Mouse (Mus musculus) heart, adult 8-10 months (tissue): ENCODE data around the gene Proser2. TPM values are rescaled to one million over a fixed set of nuclear protein-coding genes. Genes with fewer than 3 reads are reported as not detected.

ENCODE experiments used
- DNase-seq: peaks from one replicate; pipeline ENCODE4 v3.0.0; 2022; ENCODE audit warnings: low spot score
- total RNA-seq, 4 experiments: library from RNA; stranded (reverse); gene quantifications; 2 replicates each; pipeline ENCODE4 v1.2.4; 2022

The Proser2 gene
- total RNA-seq, 4 experiments from 2014 or later, result 8.5 to 15.9 (median 14.0) TPM

DNA sequence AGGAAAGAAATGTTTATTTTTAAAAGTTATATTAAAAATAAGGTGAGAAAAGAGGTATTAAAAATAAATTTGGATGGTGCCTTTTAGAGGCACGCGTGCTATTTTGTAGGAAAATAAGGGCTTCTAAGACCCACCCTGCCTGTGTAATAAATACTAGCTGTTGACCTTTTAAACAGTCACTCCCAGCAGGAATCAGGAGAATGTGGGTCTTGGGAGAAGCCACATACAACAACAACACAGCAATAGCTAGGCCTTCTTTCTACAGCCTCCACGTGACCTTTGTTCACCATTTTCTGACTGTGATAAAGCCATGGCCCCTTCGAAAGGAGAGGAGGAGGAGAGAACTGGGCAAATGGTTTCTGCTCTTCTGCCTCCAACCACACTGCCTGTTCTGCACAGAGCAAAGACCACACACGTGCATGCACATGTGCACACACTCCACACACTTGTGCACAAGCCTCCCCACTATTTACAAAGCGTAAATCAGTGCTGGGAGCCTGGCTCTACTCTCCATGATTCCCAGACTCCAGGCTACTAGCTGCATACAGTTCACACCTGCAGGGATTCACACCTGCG lies 57.2 kb downstream of the Proser2 start:
- DNase-seq, result no peak

DNA sequence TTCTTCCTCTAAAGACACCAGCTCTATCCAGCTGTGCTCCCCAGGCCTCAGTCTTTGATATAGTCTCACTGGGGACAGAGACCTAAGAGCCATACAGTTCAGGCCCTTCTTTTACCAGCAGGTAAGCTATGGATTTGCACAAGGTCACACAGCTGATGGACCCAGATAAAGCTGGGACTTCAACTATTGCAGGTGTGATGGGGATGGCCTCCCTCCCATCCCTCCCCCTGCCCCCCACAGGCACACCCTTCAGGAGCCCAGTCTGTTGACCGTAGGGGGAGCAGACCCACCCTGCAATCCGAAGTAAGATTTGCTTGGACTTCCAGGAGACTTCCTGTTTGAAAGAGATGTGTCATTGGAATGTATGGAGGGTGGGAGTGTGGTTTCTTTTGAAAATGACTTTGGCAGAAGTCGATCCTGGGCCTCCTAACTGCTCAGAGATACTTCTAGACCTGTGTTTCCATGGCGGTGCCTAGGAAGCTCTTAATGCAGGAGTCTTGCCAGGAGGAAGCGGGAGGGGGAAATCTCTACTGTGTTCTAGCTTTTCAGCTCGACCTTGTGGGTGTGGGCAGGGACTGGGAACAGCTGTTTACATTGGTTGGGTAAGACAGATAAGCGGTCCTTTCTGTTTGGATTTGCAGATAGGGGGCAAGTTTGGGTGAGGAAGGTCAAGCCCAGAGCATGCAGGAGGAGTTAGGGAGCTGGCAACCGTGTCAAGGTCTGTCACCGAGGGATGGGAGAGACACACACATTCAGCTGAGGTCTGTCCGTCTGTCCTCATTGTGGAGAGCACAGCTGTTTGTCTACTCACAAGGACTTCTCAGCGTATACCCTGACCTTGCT lies 58.2 kb downstream of the Proser2 start:
- no peak for DNase-seq

DNA sequence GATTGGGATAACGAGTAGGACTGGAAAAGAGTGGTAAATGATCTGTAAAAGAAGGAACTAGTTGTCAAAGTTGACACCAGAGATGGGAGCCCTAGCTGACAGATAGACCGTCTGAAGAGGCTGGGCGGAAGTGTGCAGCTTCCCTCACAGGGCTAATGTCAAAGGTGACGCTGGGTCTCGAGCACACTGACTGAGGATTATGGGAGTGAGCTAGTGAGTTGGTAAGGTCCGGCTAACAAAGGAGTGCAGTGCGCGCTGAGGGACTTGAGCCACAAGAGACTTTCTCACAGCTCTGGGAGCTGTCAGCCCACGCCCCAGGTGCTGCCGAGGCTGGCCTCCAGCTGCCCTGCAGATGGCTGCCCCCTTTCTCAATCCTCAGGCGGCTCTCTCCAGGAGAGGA lies 59.1 kb downstream of the Proser2 start:
- DNase-seq, result no peak

DNA sequence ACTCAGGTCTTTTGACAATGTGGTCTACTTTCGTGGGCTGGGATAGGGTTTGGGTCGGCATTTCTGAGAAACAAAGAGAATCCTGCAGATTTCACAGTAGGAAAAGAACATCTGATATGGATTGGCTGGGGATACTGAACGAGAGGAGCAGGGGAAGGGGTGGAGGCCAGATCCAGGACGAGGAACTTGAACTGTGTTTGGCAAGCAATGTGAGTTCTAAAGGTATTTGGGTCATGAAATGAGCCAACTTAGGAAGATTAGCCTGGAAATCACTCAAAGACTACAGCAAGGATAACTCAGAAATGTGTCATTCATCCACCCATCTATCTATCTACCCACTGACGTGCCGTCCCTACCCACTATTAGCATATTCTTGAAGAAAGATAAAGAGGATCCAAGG lies 62.7 kb downstream of the Proser2 start:
- DNase-seq, result no peak

DNA sequence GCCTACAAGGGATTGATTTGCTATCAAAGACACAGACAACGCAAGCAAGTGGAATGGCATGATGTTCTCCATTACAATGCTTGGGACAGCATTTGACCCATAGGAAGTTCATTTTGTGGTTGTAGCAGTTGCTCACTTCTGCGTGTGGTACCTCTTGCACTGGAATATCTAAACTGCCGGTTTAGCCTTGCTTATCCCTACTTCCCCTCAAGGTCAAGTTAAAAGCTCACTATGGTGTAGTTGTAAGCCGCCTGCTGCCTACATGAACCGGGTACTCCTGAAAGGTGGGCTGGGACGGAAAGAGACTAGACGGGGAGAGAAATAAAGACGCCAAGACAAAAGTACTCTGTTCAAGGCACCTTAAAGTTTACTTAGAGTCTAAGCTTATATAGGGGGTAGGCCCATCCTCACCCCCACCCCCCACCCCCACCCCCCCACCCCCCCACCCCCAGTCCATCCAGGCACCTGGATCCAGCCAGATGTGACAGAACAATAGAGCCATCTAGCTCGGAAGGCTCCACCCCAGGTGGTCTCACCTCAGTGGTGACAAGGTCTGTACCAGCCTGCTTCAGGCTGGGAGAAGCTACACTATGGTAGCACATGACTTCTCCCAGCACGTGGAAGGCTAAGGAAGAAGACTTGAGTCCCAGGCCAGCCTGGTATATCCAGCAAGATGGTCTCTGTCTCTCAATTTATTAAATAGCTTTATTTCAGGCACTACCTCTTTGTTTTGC lies 69.8 kb downstream of the Proser2 start:
- DNase-seq, result no peak

DNA sequence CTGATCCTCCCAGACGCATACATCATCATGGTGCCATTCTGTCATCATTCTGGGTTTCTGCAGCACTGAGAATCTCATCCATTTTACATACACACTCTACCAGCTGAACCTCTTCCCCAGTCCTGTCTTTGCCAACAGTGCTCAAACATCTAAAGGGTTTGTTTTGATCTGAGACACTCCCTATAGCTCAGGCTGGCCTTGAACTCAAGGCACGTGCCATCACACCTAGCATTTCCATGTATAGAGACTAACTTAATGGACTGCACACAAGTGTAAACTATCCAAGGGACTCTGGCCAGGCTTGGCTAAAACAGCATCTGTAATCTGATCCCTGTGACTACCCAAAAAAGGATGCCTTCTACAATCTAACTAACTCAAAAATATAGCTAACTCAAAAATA lies 70.7 kb downstream of the Proser2 start:
- DNase-seq, result no peak

DNA sequence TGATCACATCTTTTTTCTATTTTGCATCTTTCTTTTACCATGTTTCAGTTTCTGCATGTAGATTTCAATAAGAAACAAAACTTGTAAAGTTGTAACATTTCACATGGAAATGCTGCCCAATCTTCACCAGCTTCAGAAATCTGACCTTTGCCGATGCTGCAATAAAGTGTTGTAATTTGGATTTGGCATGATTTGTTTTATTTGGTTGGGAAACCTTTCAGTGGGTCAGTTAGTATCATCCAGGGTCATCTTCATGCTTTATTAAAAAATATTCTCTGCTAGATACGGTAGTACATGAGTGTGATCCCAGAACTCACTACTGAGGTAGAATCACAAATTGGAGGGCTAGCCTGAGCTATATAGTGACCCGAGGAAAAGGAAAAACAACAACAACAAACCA lies 73.5 kb downstream of the Proser2 start:
- no peak for DNase-seq

DNA sequence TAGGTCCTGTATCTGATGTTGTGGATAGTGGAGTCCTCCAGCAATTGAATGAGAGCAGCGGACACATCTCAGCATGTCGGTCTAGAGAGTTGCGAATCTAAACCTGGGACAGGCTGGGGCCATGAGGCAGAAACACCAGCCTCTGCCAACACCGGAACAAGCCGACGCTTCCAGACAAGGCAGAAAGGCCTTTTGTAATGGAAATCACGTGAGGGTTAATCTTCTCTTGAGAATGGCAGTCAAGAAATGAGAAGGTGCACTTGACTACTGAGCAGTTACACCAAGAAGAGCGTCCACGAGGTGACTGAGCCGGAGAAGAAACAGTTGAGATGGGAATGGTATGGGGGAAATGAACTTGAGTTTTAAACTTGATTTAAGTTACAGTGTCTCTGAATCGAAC lies 74.5 kb downstream of the Proser2 start:
- DNase-seq, result no peak

DNA sequence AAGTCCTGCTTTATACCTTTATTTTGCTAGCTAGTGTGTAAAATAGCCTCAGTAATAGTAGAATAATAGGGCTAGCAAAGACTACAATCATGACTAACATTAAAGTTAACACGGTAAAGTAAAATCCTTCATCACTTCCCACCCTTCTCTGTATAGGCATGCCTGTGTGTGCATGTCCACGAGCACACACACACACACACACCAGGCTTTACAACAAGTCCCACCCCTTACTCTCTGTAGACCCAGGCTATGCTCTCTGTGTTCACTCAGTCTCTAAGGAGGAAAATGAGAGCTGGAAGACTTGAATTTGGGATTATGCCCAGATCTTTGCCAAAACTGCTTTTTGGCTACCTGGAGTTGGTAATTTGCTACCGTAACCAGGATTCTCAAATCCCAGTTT lies 81.0 kb downstream of the Proser2 start:
- no peak for DNase-seq

DNA sequence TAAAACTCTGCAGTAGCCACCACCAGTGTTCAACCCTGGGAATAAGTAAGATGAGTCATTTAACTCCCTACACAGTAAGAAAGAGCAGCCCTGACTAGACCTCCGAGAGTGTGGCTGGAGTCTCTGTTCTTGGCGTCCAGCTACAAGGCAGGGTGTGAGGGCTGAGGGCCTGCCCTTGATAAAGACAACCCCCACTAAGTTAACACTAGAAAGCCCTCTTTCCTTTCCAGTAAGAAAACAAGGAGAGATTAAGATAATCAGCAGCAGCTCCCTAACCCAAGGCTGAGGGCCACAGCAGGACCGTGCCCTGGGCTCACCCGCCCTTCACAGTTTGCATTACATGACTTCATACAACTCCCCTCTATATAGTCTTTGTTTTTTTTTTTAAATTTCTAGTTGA lies 81.4 kb downstream of the Proser2 start:
- DNase-seq, result no peak

Other genes with a start within 250 kb of the Proser2 start
- gene Sec61a2, start 234.8 kb downstream of the Proser2 start, total RNA-seq, result 10 to 100 TPM; 11.9 to 14.3 (median 14.1) TPM
- gene Dhtkd1, start 187.4 kb downstream of the Proser2 start, total RNA-seq, result 1 to 10 TPM; 3.7 to 9.4 (median 4.0) TPM
- 10 to 100 TPM; 18.6 to 20.6 (median 19.1) TPM for gene Upf2, start 178.7 kb downstream of the Proser2 start, total RNA-seq
- gene Echdc3, start 82.8 kb upstream of the Proser2 start, total RNA-seq, result 10 to 100 TPM; 27.6 to 32.7 (median 31.9) TPM
- 1 to 10 TPM; 5.1 to 6.8 (median 5.5) TPM for gene Usp6nl, start 192.5 kb upstream of the Proser2 start, total RNA-seq